Mouse (Mus musculus) gastrocnemius, adult 18-20 months (tissue): ENCODE measurements around the gene Nbr1. TPM values are rescaled to one million over a fixed set of nuclear protein-coding genes. Genes with fewer than 3 reads are reported as not detected.
"Not testable (repeated sequence)": the region's sequence is repeated elsewhere in the genome, so short reads cannot be mapped to it uniquely, and the experiment has no call there.

Experiments used
- DNase-seq: peaks from one replicate; pipeline ENCODE4 v3.0.0; 2021; ENCODE audit warnings: low spot score
- total RNA-seq, 2 experiments: library from RNA; stranded (reverse); gene quantifications; 2 replicates each; pipeline ENCODE4 v1.2.3; 2021

Nbr1 gene
- total RNA-seq, 2 experiments from 2014 or later = 63.0 to 66.2 TPM

DNA sequence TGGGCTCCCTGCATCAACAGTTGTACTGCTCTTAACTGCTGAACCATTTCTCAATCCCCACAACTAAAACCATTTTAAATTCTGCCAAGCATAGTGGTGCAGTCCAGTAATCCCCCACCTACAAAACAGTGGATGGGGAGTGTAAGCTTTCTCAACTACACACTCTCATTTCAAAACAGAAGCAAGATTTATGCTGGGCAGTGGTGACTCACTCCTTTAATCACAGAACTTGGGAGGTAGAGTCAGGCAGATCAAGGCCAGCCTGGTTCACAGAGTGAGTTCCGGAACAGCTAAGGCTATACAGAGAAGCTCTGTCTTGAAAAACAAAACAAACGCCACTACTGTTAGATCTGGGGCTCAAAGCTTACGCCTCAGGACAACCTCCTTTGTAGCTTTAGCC, 66.6 kb downstream of the Nbr1 start:
- no peak for DNase-seq

DNA sequence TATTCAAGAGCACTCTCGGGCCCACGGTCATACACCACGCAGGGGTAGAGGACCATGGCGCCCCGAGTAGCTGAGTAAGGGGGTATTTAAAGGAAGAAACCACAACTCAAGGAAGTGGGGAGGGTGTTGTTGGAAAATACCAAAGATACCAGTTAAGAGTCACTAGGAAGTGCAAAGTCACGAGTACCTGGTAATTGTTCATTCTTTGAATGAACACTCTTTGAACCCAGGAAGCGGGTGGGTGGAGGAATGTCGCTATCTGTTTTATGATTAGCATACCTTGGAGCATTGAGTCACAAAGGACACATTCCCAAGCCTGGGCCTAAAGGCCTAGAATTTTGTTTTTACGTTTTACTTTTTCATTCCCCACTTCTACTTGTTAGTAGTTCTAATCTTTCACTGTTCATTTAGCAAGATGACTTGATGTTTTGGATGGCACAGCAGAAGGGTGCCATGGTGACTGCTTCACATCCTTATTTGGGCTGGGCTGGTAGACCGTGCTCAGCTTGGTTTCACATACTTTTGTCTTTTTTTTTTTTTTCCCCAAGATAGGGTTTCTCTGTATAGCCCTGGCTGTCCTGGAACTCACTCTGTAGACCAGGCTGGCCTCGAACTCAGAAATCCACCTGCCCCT, 68.2 kb downstream of the Nbr1 start:
- not testable (repeated sequence) for DNase-seq

DNA sequence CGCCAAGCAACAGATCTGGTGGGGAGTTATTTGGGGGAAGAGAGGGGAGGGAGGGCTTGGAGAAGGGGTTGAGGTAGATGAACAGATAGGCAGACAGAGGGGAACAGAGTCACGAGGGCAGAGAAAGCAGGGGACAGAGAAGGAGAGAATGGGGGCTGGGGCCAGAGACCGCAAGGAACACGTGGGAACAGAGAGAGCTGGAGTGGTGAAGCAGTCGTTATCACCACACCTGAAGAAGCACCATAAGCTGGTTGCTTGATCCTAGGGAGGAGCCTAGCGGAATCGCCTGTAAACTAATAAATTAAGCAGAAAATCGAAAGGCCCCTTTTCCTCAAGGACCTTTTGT, 74.7 kb downstream of the Nbr1 start:
- DNase-seq = no peak

DNA sequence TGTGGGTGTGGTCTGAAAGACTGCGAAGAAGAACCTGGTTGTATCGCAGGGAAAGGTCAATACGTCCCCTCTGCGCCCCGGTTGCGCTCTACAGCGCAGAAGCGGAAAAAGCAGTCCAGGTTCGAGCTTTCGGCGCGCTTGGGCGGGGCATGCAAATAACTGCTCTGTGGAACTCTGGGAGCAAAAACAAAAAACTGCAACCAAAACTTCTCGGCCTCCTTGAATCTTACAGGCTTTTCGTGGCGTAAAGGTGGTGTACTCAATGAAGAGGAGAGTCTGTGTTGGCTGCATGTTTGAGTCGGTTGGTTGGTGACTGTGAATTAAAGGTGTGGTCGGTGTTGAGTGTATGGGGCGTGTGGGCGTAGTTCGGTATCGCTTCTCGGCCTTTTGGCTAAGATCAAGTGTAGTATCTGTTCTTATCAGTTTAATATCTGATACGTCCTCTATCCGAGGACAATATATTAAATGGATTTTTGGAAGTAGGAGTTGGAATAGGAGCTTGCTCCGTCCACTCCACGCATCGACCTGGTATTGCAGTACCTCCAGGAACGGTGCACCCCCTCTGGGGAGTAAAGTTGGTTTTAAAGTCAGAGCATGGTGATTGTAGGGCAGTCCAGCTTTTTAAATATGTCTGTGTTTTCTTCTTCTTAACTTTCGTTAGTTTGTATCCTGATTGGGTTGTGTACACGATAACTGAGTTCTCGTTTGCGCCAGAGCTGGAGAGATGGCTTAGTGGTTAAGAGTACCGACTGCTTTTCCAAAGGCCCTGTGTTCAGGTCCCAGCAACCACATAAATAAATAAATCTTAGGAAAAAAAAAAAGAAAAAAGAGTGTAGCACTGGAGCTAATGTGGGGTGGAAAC, 75.3 kb downstream of the Nbr1 start, which contains the start of gene Rdm1:
TSS of gene Rdm1 (plus strand) at position 201 of the 862 bp plus-strand sequence.
- peak; percentile 78 for DNase-seq

DNA sequence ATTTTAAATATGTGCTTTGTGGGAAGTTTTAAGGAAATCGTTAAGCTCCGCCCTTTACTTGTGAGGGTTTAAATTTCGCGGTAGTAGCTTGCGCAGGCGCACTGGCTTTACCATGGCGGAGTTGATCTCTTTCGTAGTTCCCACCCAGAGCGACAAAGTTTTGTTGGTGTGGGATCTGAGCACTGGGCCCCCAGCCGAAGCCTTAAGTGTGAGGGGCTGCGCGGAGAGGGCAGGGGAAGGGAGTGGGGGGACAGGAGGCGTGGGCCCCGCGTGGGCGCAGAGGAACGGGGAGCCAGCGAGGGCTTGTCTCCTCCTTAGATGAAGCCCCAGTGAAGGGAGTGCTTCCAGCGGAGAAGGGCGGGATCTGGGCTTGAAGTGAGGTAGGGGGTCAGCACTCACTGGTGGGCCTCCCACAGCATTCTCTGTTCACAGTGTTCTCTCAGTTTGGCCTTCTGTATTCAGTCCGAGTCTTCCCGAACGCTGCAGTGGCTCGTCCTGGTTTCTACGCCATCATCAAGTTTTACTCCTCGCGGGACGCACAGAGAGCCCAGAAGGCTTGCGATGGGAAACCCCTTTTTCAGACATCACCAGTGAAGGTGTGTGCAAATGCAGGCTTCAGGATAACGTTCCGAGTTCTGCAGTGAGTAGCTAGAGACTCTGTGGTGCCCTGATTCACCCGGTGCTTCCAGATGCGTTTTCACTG, 76.1 kb downstream of the Nbr1 start:
- DNase-seq = peak; percentile 88

DNA sequence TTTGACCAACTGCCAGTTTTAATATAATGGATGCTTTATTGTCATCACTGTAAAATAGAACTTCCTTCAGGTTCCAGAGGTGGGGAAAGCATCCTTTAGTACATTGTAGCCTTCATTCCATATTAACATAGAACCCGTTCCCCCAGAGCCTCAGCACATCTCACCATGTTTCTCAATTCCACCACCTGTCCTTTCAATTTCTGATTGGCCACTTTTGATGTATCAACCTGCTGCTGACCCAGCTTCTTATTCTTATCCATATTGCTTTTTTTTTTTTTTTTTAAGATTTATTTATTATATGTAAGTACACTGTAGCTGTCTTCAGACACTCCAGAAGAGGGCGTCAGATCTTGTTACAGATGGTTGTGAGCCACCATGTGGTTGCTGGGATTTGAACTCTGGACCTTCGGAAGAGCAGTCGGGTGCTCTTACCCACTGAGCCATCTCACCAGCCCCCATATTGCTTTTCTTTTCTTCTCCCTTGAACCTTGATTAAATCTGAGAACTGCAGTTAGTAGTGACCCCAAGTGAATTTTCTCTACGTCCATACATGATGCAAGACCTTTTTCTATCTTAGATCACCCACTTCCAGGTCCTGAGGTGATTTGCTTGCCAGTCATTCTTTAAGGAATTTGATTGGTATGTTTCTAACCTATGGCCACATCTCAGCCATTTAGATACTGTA, 76.9 kb downstream of the Nbr1 start:
- DNase-seq = not testable (repeated sequence)

Other genes with a start within 250 kb of the Nbr1 start
- gene Becn1, start 249.9 kb upstream of the Nbr1 start, total RNA-seq = 10 to 100 TPM; 85.6 to 95.6 TPM
- gene Psme3, start 235.9 kb upstream of the Nbr1 start, total RNA-seq = 10 to 100 TPM; 66.4 to 81.3 TPM
- gene Aoc2, start 227.1 kb upstream of the Nbr1 start, total RNA-seq = 1 to 10 TPM; 1.0 to 1.1 TPM
- gene Aoc3, start 221.5 kb upstream of the Nbr1 start, total RNA-seq = 1 to 10 TPM; 5.3 to 9.6 TPM
- gene G6pc, start 184.6 kb upstream of the Nbr1 start, total RNA-seq = not detected
- gene Aarsd1, start 134.5 kb upstream of the Nbr1 start, total RNA-seq = 10 to 100 TPM; 22.8 to 25.7 TPM
- 1 to 10 TPM; 5.5 to 6.8 TPM for gene Gm27029, start 127.4 kb upstream of the Nbr1 start, total RNA-seq
- 1 to 10 TPM; 7.5 to 7.7 TPM for gene Rundc1, start 127.1 kb upstream of the Nbr1 start, total RNA-seq
- gene Ptges3l, start 126.8 kb upstream of the Nbr1 start, total RNA-seq = 10 to 100 TPM; 74.3 to 82.6 TPM
- gene Rpl27, start 109.9 kb upstream of the Nbr1 start, total RNA-seq = 10 to 100 TPM; 33.9 to 45.4 TPM
- gene Ifi35, start 103.7 kb upstream of the Nbr1 start, total RNA-seq = 1 to 10 TPM; 8.6 to 8.7 TPM
- gene Rnd2, start 87.2 kb upstream of the Nbr1 start, total RNA-seq = 1 to 10 TPM; 2.5 to 4.2 TPM
- gene Vat1, start 85.9 kb upstream of the Nbr1 start, total RNA-seq = 10 to 100 TPM; 10.8 to 16.1 TPM
- gene Brca1, start 194 bp upstream of the Nbr1 start, total RNA-seq = under 1 TPM in 1 of 2 experiments, not detected in 1; 0.34 TPM
- gene Tmem106a, start 30.1 kb downstream of the Nbr1 start, total RNA-seq = 1 to 10 TPM; 1.5 to 2.4 TPM
- not detected for gene Gm11634, start 47.1 kb downstream of the Nbr1 start, total RNA-seq
- gene Rdm1, start 75.0 kb downstream of the Nbr1 start, total RNA-seq = 10 to 100 TPM; 30.1 to 31.5 TPM
- 10 to 100 TPM in 1 of 2 experiments, 1 to 10 TPM in 1; 6.1 to 23.4 TPM for gene Arl4d, start 113.4 kb downstream of the Nbr1 start, total RNA-seq
- gene Dhx8, start 180.8 kb downstream of the Nbr1 start, total RNA-seq = 10 to 100 TPM; 13.9 to 14.3 TPM
- gene Etv4, start 233.2 kb downstream of the Nbr1 start, total RNA-seq = 1 to 10 TPM; 2.4 to 2.5 TPM